19 mouse cellular contexts compared by ENCODE assay signal in the genomic region with DNA sequence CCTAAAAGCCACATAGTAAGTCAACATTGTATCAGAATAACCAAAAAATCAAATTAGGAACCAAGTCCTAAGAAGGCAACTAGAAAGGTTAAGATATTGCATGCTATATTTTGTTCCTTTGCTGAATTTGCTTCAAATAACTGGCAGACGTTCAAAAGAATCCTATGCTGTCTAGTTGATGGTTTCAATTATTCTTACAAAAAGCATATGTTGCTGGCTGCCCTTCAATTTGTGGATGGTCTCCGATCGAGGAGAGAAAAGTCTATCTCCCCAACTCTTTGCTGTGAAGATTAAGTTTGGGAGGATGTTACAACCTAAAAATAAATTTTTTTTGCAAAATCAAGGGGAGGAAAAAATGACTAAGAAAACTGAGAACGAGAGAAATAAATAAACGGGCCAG. TPM values are rescaled to one million over a fixed set of nuclear protein-coding genes. Genes with fewer than 3 reads are reported as not detected.
DNase-seq lines count a peak whose midpoint lies in the region; ATAC-seq and TF ChIP-seq lines count a peak whose summit lies in the region.
"Had no signal": no experiment of that assay in that cellular context is flagged by ENCODE, and none has a peak within 500 bp of the region (broad histone marks: within the 10 kb centered on the region; RNA-seq: fewer than 3 reads in every experiment).

No protein-coding gene starts in this region.

- TF ChIP-seq EP300 in lung, postnatal 0 days (IDR thresholded peaks at IDR 0.05): no peak

- ATAC-seq in embryonic facial prominence, embryonic 14.5 days (ENCODE audit: low read depth): no peak
- no peak for ATAC-seq in lung, embryonic 14.5 days (ENCODE audit: insufficient read depth)
- ATAC-seq in lung, postnatal 0 days: no peak
- ATAC-seq: activated CD4-positive, CD25-positive, alpha-beta regulatory T cell, adult 4 months; CD4-positive, CD25-positive, alpha-beta regulatory T cell, adult 4 months; Patski had no signal

- no peak overlapping the region for H3K9ac ChIP-seq in embryonic facial prominence, embryonic 14.5 days (ENCODE audit: low read depth, low read length)
- no peak overlapping the region for H3K9ac ChIP-seq in lung, embryonic 14.5 days
- H3K9ac ChIP-seq in lung, postnatal 0 days (replicated peaks; ENCODE audit: low read depth): no peak overlapping the region

- peak; percentile 56 for DNase-seq in embryonic facial prominence, embryonic 14.5 days (ENCODE audit: low spot score)
- no peak for DNase-seq in embryonic facial prominence, embryonic 10.5 days (ENCODE audit: low spot score)
- peak; percentile 57 for DNase-seq in lung, embryonic 14.5 days
- no peak for DNase-seq in lung, postnatal 0 days (ENCODE audit: low spot score)
- DNase-seq: adrenal gland, adult 2 months; adrenal gland, adult 8-10 months; adrenal gland, postnatal 10 days; adrenal gland, postnatal 14 days; adrenal gland, postnatal 25 days; adrenal gland, postnatal 36 days; B cell, adult 2 months; cerebellum, adult 11 months; cerebellum, adult 11-12 months; cerebellum, adult 18-20 months had no signal

- H3K9me3 ChIP-seq in embryonic facial prominence, embryonic 14.5 days (ENCODE audit: control insufficient read depth, low read length): no peaks in the 10 kb centered on the region
- no peaks in the 10 kb centered on the region for H3K9me3 ChIP-seq in embryonic facial prominence, embryonic 10.5 days
- no peaks in the 10 kb centered on the region for H3K9me3 ChIP-seq in lung, embryonic 14.5 days (ENCODE audit: low read depth, low read length)
- H3K9me3 ChIP-seq in lung, postnatal 0 days (ENCODE audit: low read length): no peaks in the 10 kb centered on the region
- H3K9me3 ChIP-seq: G1E had no signal

- WGBS in embryonic facial prominence, embryonic 14.5 days: 45% methylated on average over 5 of the region's 5 CpGs
- WGBS in embryonic facial prominence, embryonic 10.5 days: 72% methylated on average over 5 of the region's 5 CpGs
- 58% methylated on average over 5 of the region's 5 CpGs for WGBS in lung, embryonic 14.5 days
- 67% methylated on average over 5 of the region's 5 CpGs for WGBS in lung, postnatal 0 days

- no peak for TF ChIP-seq CTCF in lung, embryonic 14.5 days (IDR thresholded peaks at IDR 0.05; ENCODE audit: low read depth)
- no peak for TF ChIP-seq CTCF in lung, postnatal 0 days (IDR thresholded peaks at IDR 0.05)

- no peaks in the 10 kb centered on the region for H3K36me3 ChIP-seq in embryonic facial prominence, embryonic 14.5 days (ENCODE audit: control insufficient read depth, insufficient read depth, low read length)
- H3K36me3 ChIP-seq in embryonic facial prominence, embryonic 10.5 days (replicated peaks): no peaks in the 10 kb centered on the region
- no peaks in the 10 kb centered on the region for H3K36me3 ChIP-seq in lung, embryonic 14.5 days (ENCODE audit: insufficient read depth)
- H3K36me3 ChIP-seq in lung, postnatal 0 days (ENCODE audit: insufficient read depth, low read length): no peaks in the 10 kb centered on the region
- H3K36me3 ChIP-seq: G1E had no signal

- H3K4me1 ChIP-seq in embryonic facial prominence, embryonic 14.5 days (ENCODE audit: control insufficient read depth, insufficient read depth, low read length): no peaks in the 10 kb centered on the region
- H3K4me1 ChIP-seq in embryonic facial prominence, embryonic 10.5 days: no peaks in the 10 kb centered on the region
- no peaks in the 10 kb centered on the region for H3K4me1 ChIP-seq in lung, embryonic 14.5 days (ENCODE audit: insufficient read depth)
- H3K4me1 ChIP-seq in lung, postnatal 0 days (ENCODE audit: insufficient read depth, low read depth, low read length): no peaks in the 10 kb centered on the region

- 0 out of 2 replicates have a peak overlapping the region, but pooled peaks have one; percentile 7 for H3K4me2 ChIP-seq in embryonic facial prominence, embryonic 14.5 days (ENCODE audit: low read depth, low read length)
- no peak overlapping the region for H3K4me2 ChIP-seq in lung, embryonic 14.5 days
- H3K4me2 ChIP-seq in lung, postnatal 0 days (replicated peaks; ENCODE audit: low read depth, low read length): no peak overlapping the region

- H3K4me3 ChIP-seq in embryonic facial prominence, embryonic 14.5 days (ENCODE audit: low read depth, low read length): no peak overlapping the region
- H3K4me3 ChIP-seq in embryonic facial prominence, embryonic 10.5 days: no peak overlapping the region
- H3K4me3 ChIP-seq in lung, embryonic 14.5 days (ENCODE audit: low read depth, low read length): no peak overlapping the region
- no peak overlapping the region for H3K4me3 ChIP-seq in lung, postnatal 0 days (ENCODE audit: low read depth, low read length)

- peaks cover 3% of the 10 kb centered on the region; the same call in 1 of the 2 replicates for H3K27me3 ChIP-seq in embryonic facial prominence, embryonic 14.5 days (replicated peaks; ENCODE audit: control insufficient read depth, insufficient read depth, low read length)
- peaks cover 4% of the 10 kb centered on the region; the same call in 1 of the 2 replicates for H3K27me3 ChIP-seq in embryonic facial prominence, embryonic 10.5 days (replicated peaks; ENCODE audit: low read depth, poor library complexity, severe bottlenecking)
- no peaks in the 10 kb centered on the region for H3K27me3 ChIP-seq in lung, embryonic 14.5 days (ENCODE audit: insufficient read depth, low read length)
- H3K27me3 ChIP-seq in lung, postnatal 0 days (replicated peaks; ENCODE audit: insufficient read depth, low read length): no peaks in the 10 kb centered on the region
- H3K27me3 ChIP-seq: CH12.LX had no signal

- no peak overlapping the region; the same call in 1 of the 2 replicates for H3K27ac ChIP-seq in embryonic facial prominence, embryonic 14.5 days (replicated peaks; ENCODE audit: low read depth, low read length)
- H3K27ac ChIP-seq in embryonic facial prominence, embryonic 10.5 days (replicated peaks): no peak overlapping the region
- H3K27ac ChIP-seq in lung, embryonic 14.5 days (ENCODE audit: low read depth): no peak overlapping the region
- no peak overlapping the region for H3K27ac ChIP-seq in lung, postnatal 0 days (ENCODE audit: low read length)

RNA-seq across cellular contexts. Expression of a gene that starts 41.6 kb away (rescaled TPM):
- 10.8 and 12.9 TPM in 2 replicates for polyA plus RNA-seq in embryonic facial prominence, embryonic 14.5 days (2014; fragmentation: Nextera tagmentation; extraction: Ambion mirVana)
- polyA plus RNA-seq in embryonic facial prominence, embryonic 10.5 days (2016; fragmentation: Nextera tagmentation; extraction: Ambion mirVana): 8.9 and 9.2 TPM in 2 replicates
- 17.8 and 19.1 TPM in 2 replicates for polyA plus RNA-seq in lung, embryonic 14.5 days (2014; fragmentation: Nextera tagmentation; extraction: Ambion mirVana)
- 7.7 and 7.9 TPM in 2 replicates for polyA plus RNA-seq in lung, postnatal 0 days (2015; fragmentation: Nextera tagmentation; extraction: Ambion mirVana)

Comparison
In these comparisons a context has a peak if more than half of its experiments do, and no peak if none do; other contexts are left out.
1. DNase-seq: peak in embryonic facial prominence, embryonic 14.5 days (single experiment) and lung, embryonic 14.5 days (single experiment); none in embryonic facial prominence, embryonic 10.5 days (single experiment) and lung, postnatal 0 days (single experiment).